Mouse (Mus musculus): ENCODE results near the gene Cep162. TPM values are rescaled to one million over a fixed set of nuclear protein-coding genes. Genes with fewer than 3 reads are reported as not detected.

Gene Cep162
- total RNA-seq (2023): 11.8 TPM

GRCm38 (mm10) chr9:87254903-87255695 is at the start of gene Cep162:
TSS of gene Cep162 (minus strand) at chr9:87255536.

DNA sequence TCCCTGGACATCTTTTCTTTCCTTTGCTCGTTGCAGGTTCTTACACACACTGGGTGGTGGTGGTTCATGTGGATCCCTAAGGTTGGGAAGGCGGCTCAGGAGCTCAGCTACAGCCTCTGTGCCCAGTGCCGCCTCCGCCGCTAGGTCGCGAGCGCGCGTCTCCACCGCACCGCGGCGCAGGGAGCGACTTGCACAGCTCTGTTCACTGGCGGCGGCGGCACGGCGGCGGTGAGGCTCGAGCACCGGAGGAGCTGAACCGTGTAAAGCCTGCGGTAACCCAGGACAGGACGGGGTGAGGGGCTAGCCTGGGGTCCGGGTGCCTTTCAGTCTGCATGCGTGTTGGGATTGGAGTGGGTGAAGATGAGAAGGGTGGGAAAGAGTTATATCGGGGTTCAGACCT is 111.2 kb downstream of the Cep162 start, which contains the start of gene Mrap2:
Gene Mrap2 (plus strand): TSS at position 201 of the 400 bp plus-strand sequence.

Other genes with a start within 250 kb of the Cep162 start
- not detected for gene Ripply2, start 240.0 kb downstream of the Cep162 start, total RNA-seq (2023)
- 53.6 TPM for gene Cyb5r4, start 233.5 kb downstream of the Cep162 start, total RNA-seq (2023)
- not detected for gene Mrap2, start 111.2 kb downstream of the Cep162 start, total RNA-seq (2023)